Mouse (Mus musculus): ENCODE data around the gene Rpl4.
"Not testable (repeated sequence)": the region's sequence is repeated elsewhere in the genome, so short reads cannot be mapped to it uniquely, and the experiment has no call there.

Gene Rpl4

GRCm38 (mm10) chr9:64172816-64173665 lies at the start of gene Rpl4, which contains the start of gene Zwilch:
Gene Rpl4, plus strand, starts transcription at chr9:64173375.
Gene Zwilch, minus strand, starts transcription at chr9:64173104.
- DNase-seq (ENCODE audit: low read depth, low spot score), result peak; percentile 78

- not testable (repeated sequence) for DNase-seq (ENCODE audit: low read depth, low spot score)
Measured at GRCm38 (mm10) chr9:64124846-64125245, 48.3 kb upstream of the Rpl4 start.

- DNase-seq (ENCODE audit: low read depth, low spot score), result no peak
Measured at GRCm38 (mm10) chr9:64125307-64125706, 47.9 kb upstream of the Rpl4 start.

- DNase-seq (ENCODE audit: low read depth, low spot score), result no peak
Measured at GRCm38 (mm10) chr9:64126121-64126520, 47.1 kb upstream of the Rpl4 start.

GRCm38 (mm10) chr9:64131623-64132022 lies 41.6 kb upstream of the Rpl4 start:
- no peak for DNase-seq (ENCODE audit: low read depth, low spot score)

- not testable (repeated sequence) for DNase-seq (ENCODE audit: low read depth, low spot score)
Measured at GRCm38 (mm10) chr9:64138896-64139295, 34.3 kb upstream of the Rpl4 start.

- DNase-seq (ENCODE audit: low read depth, low spot score), result no peak
Measured at GRCm38 (mm10) chr9:64139879-64140278, 33.3 kb upstream of the Rpl4 start.

- DNase-seq (ENCODE audit: low read depth, low spot score), result no peak
Measured at GRCm38 (mm10) chr9:64156641-64157040, 16.5 kb upstream of the Rpl4 start.

- DNase-seq (ENCODE audit: low read depth, low spot score), result no peak
Measured at GRCm38 (mm10) chr9:64160471-64160870, 12.7 kb upstream of the Rpl4 start.

GRCm38 (mm10) chr9:64169967-64170366 lies 3.2 kb upstream of the Rpl4 start:
- DNase-seq (ENCODE audit: low read depth, low spot score), result not testable (repeated sequence)

GRCm38 (mm10) chr9:64172145-64172815 lies 895 bp upstream of the Rpl4 start:
- no peak for DNase-seq (ENCODE audit: low read depth, low spot score)

GRCm38 (mm10) chr9:64173666-64174220 lies 568 bp downstream of the Rpl4 start:
- DNase-seq (ENCODE audit: low read depth, low spot score), result no peak

- no peak for DNase-seq (ENCODE audit: low read depth, low spot score)
Measured at GRCm38 (mm10) chr9:64174341-64174740, 1.2 kb downstream of the Rpl4 start.

GRCm38 (mm10) chr9:64174766-64175165 lies 1.6 kb downstream of the Rpl4 start:
- no peak for DNase-seq (ENCODE audit: low read depth, low spot score)

- no peak for DNase-seq (ENCODE audit: low read depth, low spot score)
Measured at GRCm38 (mm10) chr9:64175378-64175777, 2.2 kb downstream of the Rpl4 start.

- peak; percentile 34 for DNase-seq (ENCODE audit: low read depth, low spot score)
Measured at GRCm38 (mm10) chr9:64178610-64178973, 5.4 kb downstream of the Rpl4 start.

GRCm38 (mm10) chr9:64178974-64179646 lies 5.9 kb downstream of the Rpl4 start, which contains the start of gene Snapc5:
Gene Snapc5, plus strand, starts transcription at chr9:64179274.
- peak; percentile 95 for DNase-seq (ENCODE audit: low read depth, low spot score)

GRCm38 (mm10) chr9:64183295-64183694 lies 10.1 kb downstream of the Rpl4 start:
- not testable (repeated sequence) for DNase-seq (ENCODE audit: low read depth, low spot score)

GRCm38 (mm10) chr9:64184166-64184840 lies 11.1 kb downstream of the Rpl4 start:
- no peak for DNase-seq (ENCODE audit: low read depth, low spot score)

- DNase-seq (ENCODE audit: low read depth, low spot score), result no peak
Measured at GRCm38 (mm10) chr9:64193879-64194278, 20.7 kb downstream of the Rpl4 start.

- no peak for DNase-seq (ENCODE audit: low read depth, low spot score)
Measured at GRCm38 (mm10) chr9:64195554-64195953, 22.4 kb downstream of the Rpl4 start.

Measured in embryo, embryonic 11.5 days (tissue).